Mouse (Mus musculus): ENCODE data around the gene Olfr90.

- TF ChIP-seq CTCF (IDR thresholded peaks at IDR 0.05; ENCODE audit: borderline replicate concordance, insufficient read depth, low read length) = no peak
- TF ChIP-seq POLR2A (IDR thresholded peaks at IDR 0.05; ENCODE audit: low read depth, low read length) = no peak
These were observed 43.6 kb downstream of the Olfr90 start for GRCm38 (mm10) chr17:37044651-37045244.
